Mouse (Mus musculus) monocyte, adult 2 months (primary cell): ENCODE results near the gene Ccdc40.
"Not testable (repeated sequence)": the region's sequence is repeated elsewhere in the genome, so short reads cannot be mapped to it uniquely, and the experiment has no call there.

Experiments used
- DNase-seq, 2 experiments: peaks; one replicate each; pipeline ENCODE4 v3.0.0; 2022; ENCODE audit warnings: low spot score in 2 of 2, low read depth in 1 of 2

Ccdc40 gene

DNA sequence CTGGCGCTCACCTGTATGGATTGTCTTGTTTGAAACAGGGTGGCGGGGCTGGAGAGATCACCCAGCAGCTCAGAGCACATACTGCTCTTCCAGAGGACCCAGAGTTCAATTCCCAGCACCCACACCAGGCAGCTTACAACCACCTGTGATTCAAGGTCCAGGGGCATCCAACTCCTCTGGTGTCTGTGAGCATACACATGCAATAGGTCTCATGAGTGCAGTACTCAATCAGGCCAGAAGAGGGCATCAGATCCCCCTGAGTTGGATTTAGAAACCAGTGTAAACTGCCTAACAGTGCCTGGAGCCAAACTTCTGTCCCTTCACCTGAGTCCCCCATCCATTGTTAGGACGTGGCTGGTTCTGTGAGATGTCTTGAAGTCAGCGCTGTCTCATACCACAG is 7.2 kb downstream of the Ccdc40 start:
- peak in 1 of 2 experiments; percentile 64 for DNase-seq

DNA sequence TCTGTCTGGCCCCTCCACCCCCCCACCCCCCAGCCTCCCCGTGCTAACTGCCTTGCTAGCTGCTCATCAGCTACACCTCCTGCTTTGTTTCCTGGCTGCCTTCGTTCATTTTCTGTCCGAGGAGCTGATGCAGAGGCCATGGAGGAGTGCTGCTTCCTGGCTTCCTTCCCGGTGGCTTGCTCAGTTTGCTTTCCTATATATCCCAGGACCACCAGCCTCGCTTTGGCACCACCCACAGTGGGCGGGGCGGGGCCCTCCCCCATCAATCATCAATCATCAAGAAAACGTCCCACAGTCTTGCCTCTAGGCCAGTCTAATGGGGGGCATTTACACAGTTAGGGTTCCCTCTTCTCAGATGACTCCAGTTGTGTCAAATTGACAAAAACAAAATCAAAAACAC is 8.0 kb downstream of the Ccdc40 start:
- DNase-seq = no peak

DNA sequence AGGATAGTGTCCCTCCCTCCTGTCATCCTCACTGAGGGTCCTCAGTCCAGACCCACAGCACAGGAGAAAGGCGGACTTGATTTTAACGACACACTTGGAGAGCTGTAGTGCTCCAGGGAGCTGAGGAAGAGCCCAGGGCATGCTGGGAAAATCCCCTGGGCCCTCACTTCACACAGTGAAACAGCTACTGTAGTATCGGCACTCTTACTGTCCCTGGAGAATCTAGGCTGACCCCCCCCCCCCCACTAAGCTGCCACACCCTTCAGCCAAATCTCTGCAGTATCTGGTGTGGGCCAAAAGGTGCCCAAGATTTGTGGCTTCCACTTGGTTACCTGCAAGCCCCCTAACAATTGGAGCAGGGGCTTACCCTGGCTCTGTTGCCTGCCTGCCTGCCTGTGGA is 8.6 kb downstream of the Ccdc40 start:
- no peak for DNase-seq

DNA sequence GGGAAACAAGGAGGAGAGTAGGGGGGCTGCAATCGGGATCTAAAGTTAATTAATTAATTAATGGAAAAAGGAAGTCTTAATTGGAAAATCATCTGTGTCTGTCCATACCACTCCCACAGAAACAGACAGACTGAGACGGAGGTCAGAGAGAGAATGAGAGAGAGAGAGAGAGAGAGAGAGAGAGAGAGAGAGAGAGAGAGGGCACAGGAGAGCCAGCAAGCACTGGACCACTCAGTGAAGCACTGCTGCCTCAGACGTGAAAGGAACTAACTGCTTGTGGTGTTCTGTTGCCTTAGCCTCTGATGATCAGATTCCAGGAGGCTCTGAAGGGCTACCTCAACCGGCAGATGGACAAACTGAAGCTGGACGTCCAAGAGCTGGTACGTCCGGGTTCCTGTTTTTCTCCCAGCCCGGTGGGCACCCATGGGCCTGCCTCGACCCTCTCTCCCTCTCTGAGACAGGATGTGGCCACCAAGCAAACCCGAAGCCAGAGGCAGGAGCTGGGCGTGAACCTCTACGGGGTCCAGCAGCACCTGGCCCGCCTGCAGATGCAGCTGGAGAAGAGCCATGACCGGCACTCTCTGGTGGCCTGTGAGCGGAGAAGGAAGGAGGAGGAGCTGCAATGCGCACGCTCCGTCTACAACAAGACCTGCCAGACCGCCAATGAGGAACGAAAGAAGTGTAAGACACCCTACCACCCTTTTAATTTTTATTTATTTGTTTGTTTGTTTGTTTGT is 9.4 kb downstream of the Ccdc40 start:
- peak in 1 of 2 experiments; percentile 41 for DNase-seq

DNA sequence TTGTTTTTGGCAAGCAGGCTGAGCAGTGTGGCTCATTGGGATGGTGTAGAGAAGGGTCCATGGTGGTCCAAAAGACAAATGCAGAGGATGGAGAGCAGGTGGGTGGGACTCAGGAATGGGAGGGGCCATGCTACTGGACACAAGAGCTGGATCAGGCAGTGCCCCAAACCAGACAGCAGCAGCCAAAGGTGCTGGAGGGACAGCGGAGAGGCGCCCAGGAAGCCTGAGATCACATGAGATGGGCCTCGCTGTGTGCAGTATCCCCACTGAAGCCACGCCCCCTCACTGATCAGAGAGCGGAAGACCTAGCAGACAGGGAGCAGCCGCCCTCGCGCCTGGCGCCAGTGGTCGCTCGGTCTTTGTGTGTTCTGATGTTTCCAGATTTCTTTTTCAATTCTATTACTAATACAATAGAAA is 9.9 kb downstream of the Ccdc40 start:
- peak in 1 of 2 experiments; percentile 52 for DNase-seq

DNA sequence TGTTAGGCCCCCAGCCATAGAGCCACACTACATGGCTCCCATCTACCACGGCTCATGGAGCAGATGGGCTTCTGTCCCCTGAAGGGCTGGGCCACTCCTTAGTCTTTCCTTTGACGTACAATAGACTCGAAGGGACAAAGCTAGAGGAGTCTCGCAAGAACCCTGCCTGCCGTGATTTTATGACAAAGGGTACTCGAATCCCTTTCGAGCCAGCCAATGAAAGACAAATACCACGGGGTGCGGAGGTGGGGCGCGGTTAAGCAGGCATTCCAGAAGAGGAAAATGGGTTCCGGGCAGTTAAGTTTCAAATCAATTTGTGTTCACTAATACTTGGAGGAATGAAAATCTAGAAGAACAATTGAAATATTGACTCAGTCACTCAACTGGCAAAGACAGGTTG is 11.1 kb downstream of the Ccdc40 start:
- no peak for DNase-seq

DNA sequence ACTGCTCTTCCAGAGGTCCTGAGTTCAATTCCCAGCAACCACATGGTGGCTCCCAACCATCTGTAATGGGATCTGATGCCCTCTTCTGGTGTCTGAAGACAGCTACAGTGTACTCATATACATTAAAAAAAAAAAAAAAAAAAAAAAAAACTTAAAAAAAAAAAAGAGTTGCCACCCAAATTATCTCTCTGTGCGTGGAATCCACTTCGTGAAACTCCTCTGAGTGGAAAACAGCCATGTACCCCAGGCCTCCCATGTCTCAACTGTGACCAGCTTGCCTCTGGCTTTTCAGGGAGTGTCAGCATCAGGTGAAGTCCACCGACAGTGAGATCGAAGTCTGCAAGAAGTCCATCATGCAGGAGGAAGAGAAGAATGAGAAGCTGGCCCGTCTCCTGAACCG is 17.2 kb downstream of the Ccdc40 start:
- not testable (repeated sequence) for DNase-seq

DNA sequence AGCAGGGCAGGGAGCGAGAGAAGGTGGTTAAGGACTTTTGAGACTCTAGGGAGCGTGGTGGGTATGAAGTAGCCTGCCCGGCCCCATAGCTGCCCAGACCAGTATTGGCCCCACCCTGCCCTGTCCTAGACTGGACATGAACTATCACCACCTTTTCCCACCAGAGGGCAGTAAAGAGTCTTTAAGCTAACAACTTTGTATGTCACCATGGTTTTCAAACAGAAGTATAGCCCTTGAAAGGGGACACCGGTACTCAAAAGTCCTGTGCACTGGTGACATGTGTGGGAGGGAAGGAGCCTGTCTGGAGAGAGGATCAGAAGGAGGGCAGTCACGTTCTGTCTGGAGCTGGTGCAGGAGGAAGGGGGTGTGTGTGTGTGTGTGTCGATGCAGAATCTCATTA is 20.6 kb downstream of the Ccdc40 start:
- DNase-seq = peak in 1 of 2 experiments; percentile 45

DNA sequence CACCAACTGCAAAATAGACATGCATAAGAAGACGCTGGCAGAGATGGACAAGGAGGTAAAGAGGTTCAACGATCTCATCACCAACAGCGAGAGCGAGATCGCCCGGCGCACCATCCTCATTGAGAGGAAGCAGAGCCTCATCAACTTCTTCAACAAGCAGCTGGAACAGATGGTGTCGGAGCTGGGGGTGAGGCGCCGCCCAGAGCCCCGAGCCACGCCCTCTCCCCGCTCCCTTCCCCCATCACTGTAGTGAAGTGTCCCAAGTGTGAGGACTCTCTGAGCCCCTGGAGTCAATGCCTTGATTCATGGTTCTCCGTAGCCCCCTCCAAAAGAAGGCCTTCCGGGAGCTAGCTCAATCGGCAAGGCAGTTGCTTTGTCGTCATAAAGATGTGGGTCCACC is 22.6 kb downstream of the Ccdc40 start:
- no peak for DNase-seq

DNA sequence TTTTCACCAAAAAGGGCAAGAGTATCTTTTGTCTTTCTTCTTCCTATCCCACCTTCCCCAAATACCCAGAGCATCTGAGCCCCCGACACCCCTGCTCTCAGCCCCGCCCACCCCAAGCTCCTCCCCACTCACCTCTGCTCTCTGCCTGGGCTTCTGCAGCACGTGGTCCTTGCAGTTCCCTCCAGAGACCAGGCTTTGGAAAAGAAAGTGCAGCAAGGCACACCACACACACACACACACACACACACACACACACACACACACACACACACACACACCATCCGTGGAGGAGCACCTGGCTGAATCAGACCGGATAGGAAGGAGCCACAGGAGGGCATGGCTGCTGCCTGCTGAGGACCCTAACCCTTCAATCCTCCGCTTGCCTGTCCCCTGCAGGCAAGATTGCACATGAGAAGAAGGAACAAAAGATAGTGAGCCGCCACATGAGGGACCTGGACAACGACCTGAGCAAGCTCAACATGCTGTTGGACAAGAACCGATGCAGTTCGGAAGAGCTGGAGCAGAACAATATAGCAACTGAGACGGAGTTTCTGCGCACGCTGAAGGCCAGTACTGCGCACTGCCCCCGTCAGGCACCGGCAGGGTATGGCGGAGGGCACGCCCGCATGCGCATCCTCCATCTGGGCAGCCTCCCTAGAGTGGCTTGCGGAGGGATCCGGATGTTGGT is 24.6 kb downstream of the Ccdc40 start:
- DNase-seq = no peak

DNA sequence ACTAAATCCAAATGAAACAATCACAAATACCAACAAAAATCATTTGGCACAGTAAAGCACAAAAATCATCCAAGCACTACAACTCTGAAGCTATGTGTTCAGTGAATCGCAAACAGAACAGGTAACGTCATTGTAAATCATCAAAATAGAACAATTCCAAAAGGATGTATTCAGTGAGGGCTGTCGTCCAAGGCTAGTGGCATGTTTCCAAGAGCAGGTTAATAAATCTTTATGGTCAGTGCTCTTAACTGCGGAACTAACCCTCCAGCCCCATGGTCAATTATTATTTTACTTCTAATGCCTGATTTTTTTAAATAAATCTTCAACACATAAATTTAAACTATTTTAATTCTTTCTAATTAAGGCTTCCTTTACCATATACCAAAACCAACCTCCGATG is 28.2 kb downstream of the Ccdc40 start:
- DNase-seq = not testable (repeated sequence)

DNA sequence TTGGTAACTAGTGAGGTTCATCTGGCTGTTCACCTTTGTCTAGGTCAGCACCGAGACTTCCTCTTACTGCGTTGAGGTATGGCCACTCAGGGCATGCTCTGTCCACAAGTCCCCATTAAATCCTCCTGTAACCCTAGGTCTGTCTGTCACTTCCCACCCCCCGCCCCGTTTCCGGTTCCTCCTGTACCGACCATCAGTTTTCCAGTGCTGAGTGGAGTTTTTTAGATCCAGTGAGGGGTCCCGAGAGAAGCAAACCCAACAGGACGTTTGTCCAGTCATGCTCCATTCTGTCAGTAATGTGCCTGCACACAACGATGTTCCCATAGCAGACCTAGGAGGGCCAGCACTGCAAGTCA is 29.8 kb downstream of the Ccdc40 start:
- no peak for DNase-seq

DNA sequence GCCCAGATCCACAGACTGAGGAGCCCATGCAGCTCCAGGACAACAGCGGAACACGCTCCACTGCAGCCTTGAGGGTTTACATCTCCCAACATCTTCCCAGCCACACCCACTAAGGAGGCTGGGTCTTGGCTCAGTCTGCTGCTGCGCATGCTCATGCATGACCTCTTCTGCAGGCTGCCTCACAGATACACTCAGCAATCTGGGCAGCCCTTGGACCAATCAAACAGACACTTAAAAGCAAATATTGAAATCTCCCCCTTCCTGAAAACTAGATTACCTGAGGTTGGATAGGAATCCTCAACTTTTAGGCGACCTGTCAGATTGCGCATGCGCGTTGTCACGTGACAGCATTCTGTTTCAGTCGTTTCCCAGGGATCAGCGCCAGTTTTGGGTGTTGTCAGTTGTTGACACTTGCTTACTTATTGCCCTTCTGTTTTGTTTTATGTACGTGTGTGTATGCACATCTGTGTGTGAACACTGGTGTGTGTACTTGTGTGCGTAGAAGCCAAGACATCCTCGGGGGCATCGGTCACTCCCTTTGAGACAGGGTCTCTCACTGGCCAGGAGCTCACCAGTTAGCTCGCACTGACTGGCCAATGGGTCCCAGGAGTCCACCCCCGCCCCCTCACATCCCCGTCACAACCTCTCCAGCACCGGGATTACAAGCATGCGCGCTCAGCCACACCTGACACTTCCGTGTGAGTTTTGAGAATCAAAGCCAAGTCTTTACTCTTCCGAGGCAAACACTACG is 30.4 kb downstream of the Ccdc40 start:
- DNase-seq = peak in 1 of 2 experiments; percentile 53

DNA sequence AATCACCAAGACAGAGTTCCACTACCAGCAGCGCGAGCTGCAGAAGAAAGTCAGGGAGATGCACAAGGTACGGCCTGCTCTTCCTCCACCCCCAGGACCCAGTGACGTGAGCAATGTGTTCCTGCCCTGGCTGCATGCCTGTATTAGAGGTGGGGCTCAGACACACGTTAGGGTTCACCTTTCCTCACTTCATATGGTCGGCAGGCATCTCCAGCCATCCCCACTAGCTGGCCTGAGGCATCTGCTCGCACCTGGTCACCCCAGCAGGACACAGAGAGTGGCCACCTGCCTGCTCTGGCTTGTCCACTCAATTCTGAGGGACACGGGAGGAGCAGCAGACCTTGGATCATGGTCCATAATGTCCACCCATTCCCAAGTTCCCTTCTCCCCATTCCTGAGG is 31.6 kb downstream of the Ccdc40 start:
- no peak for DNase-seq

DNA sequence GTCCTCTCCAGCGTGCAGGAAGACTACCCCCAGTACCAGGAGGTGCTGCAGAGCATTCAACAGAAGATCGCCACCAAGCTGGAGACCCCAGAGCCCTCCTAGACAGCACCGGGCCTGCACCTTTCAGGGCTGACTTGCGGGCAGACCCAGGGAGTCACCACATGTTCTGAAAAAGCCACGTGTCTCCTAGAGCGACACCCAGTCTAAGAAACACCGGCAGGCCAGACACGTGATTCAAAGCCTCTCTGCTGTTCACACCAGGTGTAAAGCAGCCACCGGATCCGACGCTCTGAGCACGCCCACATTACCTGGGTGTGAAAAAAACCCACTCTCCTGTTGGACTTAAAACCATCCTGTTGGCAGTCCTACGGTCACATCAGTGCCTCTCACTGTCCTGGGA is 36.0 kb downstream of the Ccdc40 start:
- DNase-seq = no peak

DNA sequence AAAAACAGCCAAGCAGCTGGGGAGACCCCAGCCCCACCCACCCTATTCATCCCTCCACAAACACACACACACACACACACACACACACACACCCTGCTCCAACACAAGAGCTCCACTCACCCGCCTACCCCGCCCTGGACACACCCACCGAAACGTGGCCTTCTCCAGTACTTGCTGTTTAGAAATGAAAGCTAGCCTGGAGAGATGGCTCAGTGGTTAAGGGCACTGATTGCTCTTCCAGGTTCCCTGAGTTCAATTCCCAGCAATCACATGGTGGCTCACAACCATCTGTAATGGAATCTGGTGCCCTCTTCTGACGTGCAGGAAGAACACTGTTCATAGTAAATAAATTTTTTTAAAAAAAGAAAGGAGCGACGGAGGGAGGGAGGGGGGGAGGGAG is 37.4 kb downstream of the Ccdc40 start:
- no peak for DNase-seq

DNA sequence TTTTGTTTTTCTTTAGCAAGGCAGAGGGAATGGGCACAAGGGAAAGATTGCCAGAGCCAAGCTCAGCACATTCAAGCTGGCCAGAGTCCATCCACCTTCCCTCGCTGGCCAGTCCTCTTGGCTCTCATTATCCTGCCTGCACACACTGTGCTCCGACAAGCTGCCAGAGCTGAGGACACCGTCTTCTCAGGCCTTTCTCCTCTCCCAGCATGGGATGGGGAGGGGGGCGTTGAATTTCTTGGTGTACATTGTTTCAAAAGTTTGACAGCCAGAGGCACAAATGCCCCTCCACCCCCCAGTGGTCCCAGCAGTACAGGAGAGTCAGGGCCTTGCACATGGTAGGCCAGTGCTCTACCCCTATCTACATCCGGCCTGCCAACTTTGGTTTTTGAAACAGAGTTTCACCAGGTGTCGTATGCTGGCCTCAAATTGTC is 38.9 kb downstream of the Ccdc40 start:
- DNase-seq = no peak

DNA sequence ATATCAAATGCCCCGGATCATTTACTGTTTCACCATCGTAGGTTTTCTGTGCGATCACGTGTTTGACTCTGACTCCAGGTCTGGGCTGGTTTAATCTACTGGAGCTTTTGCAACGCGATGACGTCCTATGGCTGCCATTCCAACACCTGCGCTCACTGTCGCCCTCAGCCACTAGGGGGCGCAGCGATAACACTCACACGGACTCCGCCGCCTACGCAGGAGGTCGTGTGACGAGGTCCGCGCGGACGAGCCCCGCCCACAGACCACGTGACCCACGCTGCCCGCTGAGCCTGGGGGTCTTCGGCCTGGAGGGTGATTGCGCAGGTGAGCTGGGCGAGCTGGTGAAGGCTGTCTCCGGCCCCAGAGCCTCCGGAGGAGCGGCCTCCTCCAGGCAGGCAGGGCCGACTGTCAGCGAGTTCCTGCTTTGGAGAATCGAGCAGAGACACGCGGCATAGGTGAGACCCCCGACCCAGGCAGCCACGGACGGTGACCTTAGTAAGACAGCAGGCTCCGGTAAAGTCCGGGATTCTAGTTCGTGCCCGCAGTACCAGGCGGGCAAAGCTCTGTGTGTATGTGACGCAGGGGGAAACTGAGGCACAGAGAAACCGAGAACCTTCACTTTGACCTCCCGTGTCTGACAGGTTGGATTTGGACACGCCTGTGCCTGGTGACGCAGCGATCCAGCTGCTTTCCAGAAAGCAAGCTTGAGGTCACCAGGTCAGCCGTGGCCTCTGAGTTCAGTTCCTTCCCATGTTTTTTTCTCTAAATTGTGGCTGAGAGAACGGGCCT is 39.6 kb downstream of the Ccdc40 start, which contains the start of gene Gaa:
Gene Gaa (plus strand): TSS at position 120 of the 789 bp plus-strand sequence.
- DNase-seq = peak; percentile 77 to 93

DNA sequence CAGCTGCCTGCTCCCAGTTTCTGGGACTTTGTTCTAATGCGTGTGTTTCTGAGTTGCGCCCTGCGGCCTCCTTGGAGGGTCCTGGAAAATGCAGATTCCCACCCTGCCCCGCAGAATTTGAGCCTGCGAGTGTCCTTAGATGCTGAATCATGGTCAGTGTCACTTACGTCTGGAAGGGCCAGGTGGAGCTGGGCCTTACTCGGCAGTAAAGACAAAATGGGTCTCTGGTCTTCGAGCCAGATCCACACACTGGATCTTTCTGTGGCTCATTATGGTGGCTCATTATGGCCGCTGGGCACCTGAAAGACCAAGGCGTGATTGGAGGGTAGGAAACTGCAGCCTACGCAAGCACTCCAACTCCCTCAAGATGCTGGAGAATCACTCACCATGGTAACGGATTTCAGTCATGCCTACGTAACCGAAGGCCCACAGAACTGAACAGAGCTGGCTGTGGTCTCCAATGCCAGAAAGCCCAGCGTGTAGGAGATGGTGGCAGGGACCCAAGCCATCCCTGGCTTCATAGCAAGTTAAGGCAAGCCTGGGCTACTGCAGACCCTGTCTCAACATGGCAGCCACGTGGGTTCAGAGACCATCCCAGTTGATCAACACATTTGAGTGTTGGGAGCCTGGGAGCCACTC is 40.3 kb downstream of the Ccdc40 start:
- DNase-seq = no peak

DNA sequence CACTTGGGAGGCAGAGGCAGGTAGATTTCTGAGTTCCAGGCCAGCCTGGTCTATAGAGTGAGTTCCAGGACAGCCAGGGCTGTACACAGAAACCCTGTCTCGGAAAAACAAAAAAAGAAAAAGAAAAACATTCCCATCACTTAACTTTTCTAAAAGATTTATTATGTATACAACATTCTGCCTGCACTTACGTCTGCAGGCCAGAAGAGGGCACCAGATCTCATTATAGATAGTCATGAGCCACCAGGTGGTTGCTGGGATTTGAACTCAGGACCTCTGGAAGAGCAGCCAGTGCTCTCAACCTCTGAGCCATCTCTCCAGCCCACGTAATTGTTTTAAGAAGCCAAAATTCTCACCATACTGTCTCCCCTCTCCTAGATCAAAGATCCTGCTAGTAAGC is 44.1 kb downstream of the Ccdc40 start:
- DNase-seq = not testable (repeated sequence)
